ENCODE assay signal across 29 mouse cellular contexts in genomic region chr3:115467850-115468249, GRCm38 (mm10).
DNase-seq lines count a peak whose midpoint lies in the region; ATAC-seq and TF ChIP-seq lines count a peak whose summit lies in the region.
"Had no signal": no experiment of that assay in that cellular context is flagged by ENCODE, and none has a peak within 500 bp of the region (broad histone marks: within the 10 kb centered on the region; RNA-seq: fewer than 3 reads in every experiment).

No protein-coding gene starts in this region.

- no peak overlapping the region for H3K4me2 ChIP-seq in midbrain, postnatal 0 days (ENCODE audit: low read depth, low read length, poor library complexity, severe bottlenecking)
- no peak overlapping the region for H3K4me2 ChIP-seq in midbrain, embryonic 13.5 days (replicated peaks)
- H3K4me2 ChIP-seq in hindbrain, embryonic 16.5 days (ENCODE audit: low read length), result no peak overlapping the region
- H3K4me2 ChIP-seq in neural tube, embryonic 15.5 days, result no peak overlapping the region
- no peak overlapping the region for H3K4me2 ChIP-seq in intestine, postnatal 0 days (replicated peaks; ENCODE audit: low read depth)
- H3K4me2 ChIP-seq: embryonic facial prominence, embryonic 13.5 days; heart, embryonic 12.5 days; limb, embryonic 12.5 days; liver, embryonic 11.5 days; lung, embryonic 15.5 days had no signal

- TF ChIP-seq CTCF in midbrain, postnatal 0 days (IDR thresholded peaks at IDR 0.05), result no peak
- TF ChIP-seq CTCF in intestine, postnatal 0 days (IDR thresholded peaks at IDR 0.05; ENCODE audit: low read depth), result no peak

- H3K9ac ChIP-seq in midbrain, postnatal 0 days (replicated peaks; ENCODE audit: low read length, poor library complexity, severe bottlenecking), result no peak overlapping the region
- no peak overlapping the region for H3K9ac ChIP-seq in midbrain, embryonic 13.5 days (replicated peaks)
- no peak overlapping the region for H3K9ac ChIP-seq in hindbrain, embryonic 16.5 days (ENCODE audit: low read depth, low read length)
- H3K9ac ChIP-seq in neural tube, embryonic 15.5 days (replicated peaks), result no peak overlapping the region
- H3K9ac ChIP-seq in intestine, postnatal 0 days (ENCODE audit: low read depth, low read length), result no peak overlapping the region
- H3K9ac ChIP-seq: embryonic facial prominence, embryonic 13.5 days; heart, embryonic 12.5 days; limb, embryonic 12.5 days; lung, embryonic 15.5 days had no signal

- no peak overlapping the region for H3K4me3 ChIP-seq in midbrain, postnatal 0 days (ENCODE audit: low read depth, low read length)
- H3K4me3 ChIP-seq in midbrain, embryonic 13.5 days (replicated peaks), result no peak overlapping the region
- H3K4me3 ChIP-seq in hindbrain, embryonic 16.5 days (ENCODE audit: low read length), result no peak overlapping the region
- H3K4me3 ChIP-seq in neural tube, embryonic 15.5 days (replicated peaks), result no peak overlapping the region
- H3K4me3 ChIP-seq in intestine, postnatal 0 days (ENCODE audit: low read depth, low read length), result no peak overlapping the region
- H3K4me3 ChIP-seq: embryonic facial prominence, embryonic 13.5 days; erythroblast, embryonic 14.5 days; heart, adult 2 months; heart, embryonic 12.5 days; limb, embryonic 12.5 days; lung, embryonic 15.5 days; midbrain, embryonic 10.5 days had no signal

- 63% methylated on average over 2 of the region's 2 CpGs for WGBS in midbrain, postnatal 0 days
- 56% methylated on average over 2 of the region's 2 CpGs for WGBS in midbrain, embryonic 13.5 days
- WGBS in hindbrain, embryonic 16.5 days, result 54% methylated on average over 2 of the region's 2 CpGs
- WGBS in neural tube, embryonic 15.5 days, result 24% methylated on average over 2 of the region's 2 CpGs
- 63% methylated on average over 2 of the region's 2 CpGs for WGBS in intestine, postnatal 0 days

- no peaks in the 10 kb centered on the region for H3K27me3 ChIP-seq in midbrain, postnatal 0 days (ENCODE audit: insufficient read depth, low read length)
- H3K27me3 ChIP-seq in midbrain, embryonic 13.5 days, result no peaks in the 10 kb centered on the region
- H3K27me3 ChIP-seq in hindbrain, embryonic 16.5 days (replicated peaks; ENCODE audit: control insufficient read depth, insufficient read depth, low read length), result no peaks in the 10 kb centered on the region
- no peaks in the 10 kb centered on the region for H3K27me3 ChIP-seq in neural tube, embryonic 15.5 days (replicated peaks)
- H3K27me3 ChIP-seq in intestine, postnatal 0 days (replicated peaks; ENCODE audit: control insufficient read depth, insufficient read depth, low read length), result no peaks in the 10 kb centered on the region
- H3K27me3 ChIP-seq: CH12.LX; embryonic facial prominence, embryonic 13.5 days; heart, embryonic 12.5 days; limb, embryonic 12.5 days; lung, embryonic 15.5 days had no signal

- H3K27ac ChIP-seq in midbrain, postnatal 0 days (ENCODE audit: low read depth, low read length), result no peak overlapping the region
- H3K27ac ChIP-seq in midbrain, embryonic 13.5 days, result no peak overlapping the region
- no peak overlapping the region for H3K27ac ChIP-seq in hindbrain, embryonic 16.5 days (ENCODE audit: low read depth, low read length)
- H3K27ac ChIP-seq in neural tube, embryonic 15.5 days (replicated peaks), result no peak overlapping the region
- no peak overlapping the region for H3K27ac ChIP-seq in intestine, postnatal 0 days (ENCODE audit: low read depth, low read length)
- H3K27ac ChIP-seq: embryonic facial prominence, embryonic 13.5 days; heart, adult 2 months; kidney, postnatal 0 days; limb, embryonic 12.5 days; lung, embryonic 15.5 days; midbrain, embryonic 10.5 days; stomach, postnatal 0 days had no signal

- H3K36me3 ChIP-seq in midbrain, postnatal 0 days (ENCODE audit: insufficient read depth, low read length), result no peaks in the 10 kb centered on the region
- H3K36me3 ChIP-seq in midbrain, embryonic 13.5 days, result no peaks in the 10 kb centered on the region
- H3K36me3 ChIP-seq in hindbrain, embryonic 16.5 days (ENCODE audit: control insufficient read depth, insufficient read depth, low read length), result no peaks in the 10 kb centered on the region
- H3K36me3 ChIP-seq in neural tube, embryonic 15.5 days, result no peaks in the 10 kb centered on the region
- H3K36me3 ChIP-seq in intestine, postnatal 0 days (ENCODE audit: control insufficient read depth, insufficient read depth), result no peaks in the 10 kb centered on the region
- H3K36me3 ChIP-seq: embryonic facial prominence, embryonic 13.5 days; heart, embryonic 12.5 days; limb, embryonic 12.5 days; lung, embryonic 15.5 days; midbrain, embryonic 10.5 days had no signal

- DNase-seq in embryo, embryonic 10.5 days (ENCODE audit: low spot score), result peak; percentile 4
- DNase-seq in embryo, embryonic 11 days, result no peak
- peak; percentile 23 for DNase-seq in midbrain, postnatal 0 days (ENCODE audit: low spot score)
- no peak for DNase-seq in layer of hippocampus, postnatal 14 days (ENCODE audit: low spot score in 2 of 2)
- DNase-seq: adrenal gland, adult 2 months; adrenal gland, postnatal 36 days; cerebellum, adult 2 months; cerebellum, postnatal 14 days; heart, adult 2 months; heart, postnatal 4 days; kidney, adult 8-10 months; thymus, adult 18-20 months; thymus, postnatal 25 days had no signal

- no peaks in the 10 kb centered on the region for H3K9me3 ChIP-seq in midbrain, postnatal 0 days (ENCODE audit: low read length)
- no peaks in the 10 kb centered on the region for H3K9me3 ChIP-seq in midbrain, embryonic 13.5 days
- H3K9me3 ChIP-seq in hindbrain, embryonic 16.5 days (ENCODE audit: control insufficient read depth, low read length), result no peaks in the 10 kb centered on the region
- no peaks in the 10 kb centered on the region; the same call in 1 of the 2 replicates for H3K9me3 ChIP-seq in neural tube, embryonic 15.5 days (replicated peaks)
- no peaks in the 10 kb centered on the region for H3K9me3 ChIP-seq in intestine, postnatal 0 days (ENCODE audit: control insufficient read depth)
- H3K9me3 ChIP-seq: embryonic facial prominence, embryonic 13.5 days; heart, embryonic 12.5 days; limb, embryonic 12.5 days; lung, embryonic 15.5 days; midbrain, embryonic 10.5 days had no signal

- H3K4me1 ChIP-seq in midbrain, postnatal 0 days (ENCODE audit: insufficient read depth, low read length), result no peaks in the 10 kb centered on the region
- no peaks in the 10 kb centered on the region for H3K4me1 ChIP-seq in midbrain, embryonic 13.5 days (replicated peaks)
- no peaks in the 10 kb centered on the region for H3K4me1 ChIP-seq in hindbrain, embryonic 16.5 days (ENCODE audit: control insufficient read depth, insufficient read depth, low read depth, low read length)
- H3K4me1 ChIP-seq in neural tube, embryonic 15.5 days, result no peaks in the 10 kb centered on the region
- H3K4me1 ChIP-seq in intestine, postnatal 0 days (replicated peaks; ENCODE audit: control insufficient read depth, insufficient read depth, low read length), result no peaks in the 10 kb centered on the region
- H3K4me1 ChIP-seq: embryonic facial prominence, embryonic 13.5 days; heart, embryonic 12.5 days; limb, embryonic 12.5 days; lung, embryonic 15.5 days; midbrain, embryonic 10.5 days had no signal

- no peak for ATAC-seq in midbrain, postnatal 0 days (ENCODE audit: low FRiP score)
- no peak for ATAC-seq in midbrain, embryonic 13.5 days
- peak; percentile 70; the same call in 1 of the 2 replicates for ATAC-seq in hindbrain, embryonic 16.5 days
- peak; percentile 45; the same call in 1 of the 2 replicates for ATAC-seq in neural tube, embryonic 15.5 days (ENCODE audit: low FRiP score)
- ATAC-seq in intestine, postnatal 0 days, result no peak
- ATAC-seq: activated CD4-positive, CD25-positive, alpha-beta regulatory T cell, adult 4 months; forebrain, embryonic 16.5 days had no signal

Comparison
In these comparisons a context has a peak if more than half of its experiments do, and no peak if none do; other contexts are left out.
1. DNase-seq: peak in embryo, embryonic 10.5 days (single experiment) and midbrain, postnatal 0 days (single experiment); none in embryo, embryonic 11 days (single experiment) and layer of hippocampus, postnatal 14 days (0 of 2).
2. ATAC-seq: peak in hindbrain, embryonic 16.5 days (single experiment) and neural tube, embryonic 15.5 days (single experiment); none in midbrain, postnatal 0 days (single experiment), midbrain, embryonic 13.5 days (single experiment) and intestine, postnatal 0 days (single experiment).